Mouse (Mus musculus): ENCODE measurements around the gene Rpp30. TPM values are rescaled to one million over a fixed set of nuclear protein-coding genes. Genes with fewer than 3 reads are reported as not detected.

Rpp30 gene
- polyA plus RNA-seq, 1 experiment from 2014 or later, result 54.4 TPM

DNA sequence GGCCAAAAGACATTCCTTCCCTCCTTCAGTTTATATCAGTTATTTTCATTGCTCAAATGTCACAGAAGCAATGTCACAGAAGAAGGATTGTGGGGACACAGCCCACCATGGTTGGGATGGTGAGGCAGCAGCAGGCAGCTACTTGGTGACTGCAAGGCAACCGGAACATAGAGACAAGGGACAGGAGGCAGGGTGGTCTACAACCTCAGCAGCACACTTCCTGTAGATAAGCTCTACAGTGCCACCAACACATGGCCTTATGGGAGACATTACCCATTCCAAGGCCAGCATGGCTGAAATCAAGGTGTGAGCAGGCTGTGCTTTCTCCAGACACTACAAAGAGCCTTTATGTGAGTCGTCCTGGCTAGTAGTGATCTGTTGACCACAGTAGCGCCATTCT lies 13.7 kb downstream of the Rpp30 start:
- DNase-seq (ENCODE audit: low spot score), result no peak
- H3K27ac ChIP-seq (replicated peaks; ENCODE audit: low read depth, low read length), result no peak overlapping the region
- no peak overlapping the region for H3K4me2 ChIP-seq (ENCODE audit: low read depth, low read length)
- 92% methylated on average over 3 of the region's 3 CpGs for WGBS
- H3K9me3 ChIP-seq (ENCODE audit: control insufficient read depth, low read length), result no peaks in the 10 kb centered on the region
- no peaks in the 10 kb centered on the region for H3K27me3 ChIP-seq (replicated peaks; ENCODE audit: control insufficient read depth, insufficient read depth, low read length)
- no peak overlapping the region for H3K9ac ChIP-seq (ENCODE audit: low read depth, low read length)
- no peaks in the 10 kb centered on the region for H3K4me1 ChIP-seq (ENCODE audit: control insufficient read depth, insufficient read depth, low read length)
- H3K4me3 ChIP-seq (ENCODE audit: low read depth, low read length), result no peak overlapping the region
- no peak for ATAC-seq (ENCODE audit: low read depth)
- H3K36me3 ChIP-seq (ENCODE audit: control insufficient read depth, insufficient read depth, low read length), result peaks cover 69% of the 10 kb centered on the region

DNA sequence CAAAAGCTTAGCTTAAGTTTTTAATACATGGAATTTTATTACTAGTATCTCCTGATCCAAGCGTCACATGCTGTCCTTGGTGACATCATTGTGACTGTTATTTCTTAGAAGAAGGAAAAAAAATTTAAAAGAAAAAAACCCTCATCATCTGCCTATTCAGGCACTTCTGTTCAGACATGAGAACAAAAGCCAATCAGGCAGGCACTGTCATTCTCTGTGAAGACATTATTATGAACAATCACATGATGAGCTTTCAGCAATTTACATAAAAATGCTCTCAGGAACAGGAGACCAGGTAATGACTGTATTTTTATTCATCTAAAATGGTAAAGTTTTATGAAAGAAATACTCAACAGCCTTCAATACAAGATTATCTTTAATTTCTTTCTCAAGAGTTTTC lies 14.7 kb downstream of the Rpp30 start:
- Histone ChIP-seq H3K4me2 (ENCODE audit: low read depth, low read length) (no peak overlapping the region), H3K27ac (replicated peaks; ENCODE audit: low read depth, low read length) (no peak overlapping the region), H3K9ac (ENCODE audit: low read depth, low read length) (no peak overlapping the region), H3K9me3 (ENCODE audit: control insufficient read depth, low read length) (no peaks in the 10 kb centered on the region), H3K36me3 (ENCODE audit: control insufficient read depth, insufficient read depth, low read length) (peaks cover 68% of the 10 kb centered on the region), H3K27me3 (replicated peaks; ENCODE audit: control insufficient read depth, insufficient read depth, low read length) (no peaks in the 10 kb centered on the region), H3K4me1 (ENCODE audit: control insufficient read depth, insufficient read depth, low read length) (no peaks in the 10 kb centered on the region), H3K4me3 (ENCODE audit: low read depth, low read length) (no peak overlapping the region)
- WGBS, result 93% methylated on average over 1 of the region's 1 CpGs
- ATAC-seq (ENCODE audit: low read depth) (no peak), DNase-seq (ENCODE audit: low spot score) (no peak)

DNA sequence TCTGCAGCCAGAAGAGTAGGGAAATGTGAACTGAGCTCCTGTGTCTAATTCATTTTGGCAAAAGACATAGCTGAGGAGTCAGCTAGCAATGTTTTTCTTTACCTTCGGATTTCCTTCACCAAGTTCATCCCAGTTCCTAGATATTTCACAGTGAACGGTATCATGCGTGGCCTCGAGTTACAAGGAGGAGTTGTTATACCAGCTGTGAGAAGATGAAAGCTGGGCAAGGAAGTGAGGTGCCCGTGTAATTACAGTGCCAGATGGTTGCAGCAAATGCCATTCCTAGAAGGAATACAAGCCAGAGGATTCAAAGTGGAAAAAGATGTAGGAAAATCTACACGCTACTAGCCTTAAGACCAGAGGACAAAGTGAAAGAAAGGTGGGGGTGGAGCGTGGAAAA lies 15.4 kb downstream of the Rpp30 start:
- DNase-seq (ENCODE audit: low spot score) (no peak), ATAC-seq (ENCODE audit: low read depth) (no peak)
- no peak overlapping the region for H3K4me3 ChIP-seq (ENCODE audit: low read depth, low read length)
- H3K27ac ChIP-seq (replicated peaks; ENCODE audit: low read depth, low read length), result no peak overlapping the region
- H3K9me3 ChIP-seq (ENCODE audit: control insufficient read depth, low read length), result no peaks in the 10 kb centered on the region
- H3K4me2 ChIP-seq (ENCODE audit: low read depth, low read length), result no peak overlapping the region
- H3K36me3 ChIP-seq (ENCODE audit: control insufficient read depth, insufficient read depth, low read length), result peaks cover 73% of the 10 kb centered on the region
- no peaks in the 10 kb centered on the region for H3K4me1 ChIP-seq (ENCODE audit: control insufficient read depth, insufficient read depth, low read length)
- H3K27me3 ChIP-seq (replicated peaks; ENCODE audit: control insufficient read depth, insufficient read depth, low read length), result no peaks in the 10 kb centered on the region
- 79% methylated on average over 7 of the region's 7 CpGs for WGBS
- no peak overlapping the region for H3K9ac ChIP-seq (ENCODE audit: low read depth, low read length)

DNA sequence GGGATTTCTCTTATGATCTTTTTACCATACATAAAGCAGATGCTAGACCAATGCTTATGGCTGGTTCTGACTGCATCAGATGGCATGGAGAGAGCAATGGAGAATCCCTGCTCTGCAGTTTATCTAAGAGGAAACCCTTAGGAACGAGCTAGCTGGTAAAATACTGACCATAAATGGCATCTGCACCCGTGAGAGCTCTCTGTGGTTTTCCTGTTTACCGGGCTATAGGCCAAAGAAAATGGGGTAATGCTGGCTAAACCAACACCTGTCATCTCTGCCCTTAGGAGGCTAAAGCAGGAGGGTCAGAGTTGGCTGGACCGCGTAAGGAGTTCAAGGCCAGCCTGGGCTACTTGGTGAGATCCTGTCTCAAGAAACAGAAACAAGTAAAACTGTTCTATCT lies 20.4 kb downstream of the Rpp30 start:
- no peak overlapping the region for H3K9ac ChIP-seq (ENCODE audit: low read depth, low read length)
- H3K9me3 ChIP-seq (ENCODE audit: control insufficient read depth, low read length), result no peaks in the 10 kb centered on the region
- ATAC-seq (ENCODE audit: low read depth) (no peak), DNase-seq (ENCODE audit: low spot score) (no peak)
- no peak overlapping the region for H3K27ac ChIP-seq (replicated peaks; ENCODE audit: low read depth, low read length)
- no peak overlapping the region for H3K4me2 ChIP-seq (ENCODE audit: low read depth, low read length)
- H3K27me3 ChIP-seq (replicated peaks; ENCODE audit: control insufficient read depth, insufficient read depth, low read length), result no peaks in the 10 kb centered on the region
- WGBS, result 82% methylated on average over 5 of the region's 5 CpGs
- no peak overlapping the region for H3K4me3 ChIP-seq (ENCODE audit: low read depth, low read length)
- peaks cover 37% of the 10 kb centered on the region for H3K36me3 ChIP-seq (ENCODE audit: control insufficient read depth, insufficient read depth, low read length)
- H3K4me1 ChIP-seq (ENCODE audit: control insufficient read depth, insufficient read depth, low read length), result no peaks in the 10 kb centered on the region

DNA sequence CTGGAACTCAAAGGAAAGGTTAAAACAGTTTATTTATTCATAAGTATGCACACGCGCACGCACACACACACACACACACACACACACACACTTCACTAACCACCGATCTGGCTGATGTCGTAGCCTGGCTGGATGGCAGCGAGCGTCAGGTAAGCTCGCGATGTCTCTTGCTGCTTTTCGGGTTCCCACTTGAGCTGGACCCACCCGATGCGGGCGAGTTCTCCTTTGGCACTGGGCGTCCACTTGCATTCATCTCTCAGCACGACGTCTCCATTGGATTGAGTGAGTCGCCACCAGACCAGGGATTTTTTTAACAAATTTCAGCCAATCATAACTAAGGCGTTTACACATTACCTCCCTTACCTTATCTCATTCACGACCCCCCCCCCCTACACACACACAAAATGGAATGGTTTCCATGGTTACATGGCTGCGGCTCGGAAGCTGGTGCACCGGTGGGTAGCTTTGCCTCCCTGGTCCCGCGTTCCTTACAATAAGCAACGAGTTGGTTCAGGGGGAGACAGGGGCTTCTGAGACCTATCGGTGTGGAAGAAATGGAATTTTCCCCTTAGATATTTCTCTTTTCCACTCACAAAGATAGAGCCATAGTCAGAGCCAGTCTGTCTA lies 25.9 kb downstream of the Rpp30 start:
- Histone ChIP-seq H3K4me2 (ENCODE audit: low read depth, low read length) (no peak overlapping the region), H3K9me3 (ENCODE audit: control insufficient read depth, low read length) (no peaks in the 10 kb centered on the region), H3K27ac (replicated peaks; ENCODE audit: low read depth, low read length) (no peak overlapping the region), H3K4me3 (ENCODE audit: low read depth, low read length) (no peak overlapping the region), H3K36me3 (ENCODE audit: control insufficient read depth, insufficient read depth, low read length) (no peaks in the 10 kb centered on the region), H3K9ac (ENCODE audit: low read depth, low read length) (no peak overlapping the region), H3K27me3 (replicated peaks; ENCODE audit: control insufficient read depth, insufficient read depth, low read length) (no peaks in the 10 kb centered on the region), H3K4me1 (ENCODE audit: control insufficient read depth, insufficient read depth, low read length) (no peaks in the 10 kb centered on the region)
- DNase-seq (ENCODE audit: low spot score) (no peak), ATAC-seq (ENCODE audit: low read depth) (no peak)
- 83% methylated on average over 24 of the region's 26 CpGs for WGBS

DNA sequence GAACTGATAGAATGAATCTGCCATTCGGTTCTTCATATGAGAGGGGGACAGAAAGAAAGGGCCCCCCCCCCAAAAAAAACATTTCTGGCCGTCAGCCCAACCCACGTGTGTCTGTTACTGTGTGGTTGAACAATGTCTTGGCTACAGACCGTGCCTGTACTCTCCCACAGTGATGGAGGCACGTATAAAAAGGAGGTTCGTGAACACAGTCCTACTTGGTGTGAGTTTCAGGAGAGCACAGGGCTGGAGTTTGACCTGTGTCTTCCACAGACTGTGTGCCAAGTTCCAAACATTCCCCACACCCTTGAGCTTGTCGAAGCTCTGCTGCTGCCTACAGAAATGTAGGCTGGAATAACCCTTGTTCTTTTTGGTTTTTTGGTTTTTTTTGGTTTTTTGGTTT lies 26.9 kb downstream of the Rpp30 start:
- H3K4me1 ChIP-seq (ENCODE audit: control insufficient read depth, insufficient read depth, low read length), result no peaks in the 10 kb centered on the region
- H3K36me3 ChIP-seq (ENCODE audit: control insufficient read depth, insufficient read depth, low read length), result no peaks in the 10 kb centered on the region
- WGBS, result 38% methylated on average over 7 of the region's 7 CpGs
- H3K27ac ChIP-seq (replicated peaks; ENCODE audit: low read depth, low read length), result no peak overlapping the region
- ATAC-seq (ENCODE audit: low read depth), result no peak
- H3K27me3 ChIP-seq (replicated peaks; ENCODE audit: control insufficient read depth, insufficient read depth, low read length), result no peaks in the 10 kb centered on the region
- no peaks in the 10 kb centered on the region for H3K9me3 ChIP-seq (ENCODE audit: control insufficient read depth, low read length)
- H3K4me3 ChIP-seq (ENCODE audit: low read depth, low read length), result no peak overlapping the region
- H3K4me2 ChIP-seq (ENCODE audit: low read depth, low read length), result no peak overlapping the region
- no peak overlapping the region for H3K9ac ChIP-seq (ENCODE audit: low read depth, low read length)
- DNase-seq (ENCODE audit: low spot score), result no peak

DNA sequence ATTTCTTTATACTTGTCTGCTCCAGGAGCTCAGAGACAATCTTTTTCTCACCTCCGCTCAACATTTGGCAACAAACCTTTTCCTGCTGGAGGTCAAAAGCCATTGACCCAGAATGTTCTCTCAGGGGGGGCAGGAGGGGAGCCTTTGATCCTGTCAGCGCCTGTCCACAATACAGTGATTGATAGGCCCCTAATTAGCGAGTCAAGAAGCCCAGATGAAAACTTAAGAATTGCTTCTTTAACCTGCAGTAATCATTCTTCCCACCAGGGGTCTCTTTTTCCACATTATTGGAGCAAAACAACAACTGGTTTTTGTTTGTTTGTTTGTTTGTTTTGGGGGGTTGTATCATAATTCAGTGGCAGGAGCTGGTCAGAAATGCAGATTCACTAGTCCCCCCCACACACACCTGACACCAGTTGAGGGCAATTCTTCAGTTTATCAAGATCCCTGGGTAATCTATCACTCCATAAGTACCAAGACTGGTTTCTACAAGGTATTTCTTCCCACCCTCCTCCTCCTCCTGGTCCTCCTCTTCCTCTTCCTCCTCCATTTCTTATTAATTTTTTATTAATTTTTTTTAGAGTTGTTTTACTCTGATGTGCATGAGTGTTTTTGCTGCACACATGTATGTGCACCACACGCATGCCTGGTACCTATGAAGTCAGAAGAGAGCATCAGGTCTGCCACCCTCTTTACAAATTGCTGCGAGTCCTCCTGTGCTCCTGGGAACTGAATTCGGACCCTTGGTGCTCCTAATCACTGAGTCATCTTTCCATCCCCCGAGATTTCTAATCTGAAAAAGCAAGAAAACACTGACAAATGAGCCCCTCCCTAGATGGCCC lies 27.8 kb downstream of the Rpp30 start:
- Histone ChIP-seq H3K4me3 (ENCODE audit: low read depth, low read length) (no peak overlapping the region), H3K27ac (replicated peaks; ENCODE audit: low read depth, low read length) (no peak overlapping the region), H3K9me3 (ENCODE audit: control insufficient read depth, low read length) (no peaks in the 10 kb centered on the region), H3K9ac (ENCODE audit: low read depth, low read length) (no peak overlapping the region), H3K36me3 (ENCODE audit: control insufficient read depth, insufficient read depth, low read length) (no peaks in the 10 kb centered on the region), H3K4me1 (ENCODE audit: control insufficient read depth, insufficient read depth, low read length) (no peaks in the 10 kb centered on the region), H3K4me2 (ENCODE audit: low read depth, low read length) (0 out of 2 replicates have a peak overlapping the region, but pooled peaks have one; percentile 5), H3K27me3 (replicated peaks; ENCODE audit: control insufficient read depth, insufficient read depth, low read length) (no peaks in the 10 kb centered on the region)
- peak; percentile 41 for DNase-seq (ENCODE audit: low spot score)
- no peak for ATAC-seq (ENCODE audit: low read depth)
- 28% methylated on average over 7 of the region's 7 CpGs for WGBS

DNA sequence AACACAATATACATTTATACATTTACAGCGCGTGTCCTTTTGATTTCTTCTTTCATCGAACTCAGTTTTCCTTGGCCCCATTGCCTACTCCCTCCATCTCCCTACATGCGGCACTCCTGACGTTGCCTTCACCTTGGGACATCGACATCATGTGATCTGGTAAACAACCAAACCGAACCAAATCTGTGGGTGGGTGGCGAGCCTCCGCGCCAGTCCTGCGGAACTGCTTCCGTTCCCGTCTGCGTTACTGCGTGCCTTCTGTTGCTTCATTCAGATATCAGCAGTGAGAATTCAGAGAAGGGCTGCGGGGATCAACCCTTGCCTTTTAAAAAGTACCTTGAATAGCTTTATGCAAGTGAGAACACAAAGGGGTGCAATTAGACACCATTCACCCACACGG lies 28.5 kb downstream of the Rpp30 start:
- WGBS, result 56% methylated on average over 17 of the region's 17 CpGs
- Histone ChIP-seq H3K9me3 (ENCODE audit: control insufficient read depth, low read length) (no peaks in the 10 kb centered on the region), H3K36me3 (ENCODE audit: control insufficient read depth, insufficient read depth, low read length) (no peaks in the 10 kb centered on the region), H3K4me1 (ENCODE audit: control insufficient read depth, insufficient read depth, low read length) (no peaks in the 10 kb centered on the region), H3K27ac (replicated peaks; ENCODE audit: low read depth, low read length) (no peak overlapping the region), H3K4me2 (ENCODE audit: low read depth, low read length) (0 out of 2 replicates have a peak overlapping the region, but pooled peaks have one; percentile 5), H3K4me3 (ENCODE audit: low read depth, low read length) (no peak overlapping the region), H3K9ac (ENCODE audit: low read depth, low read length) (no peak overlapping the region), H3K27me3 (replicated peaks; ENCODE audit: control insufficient read depth, insufficient read depth, low read length) (no peaks in the 10 kb centered on the region)
- DNase-seq (ENCODE audit: low spot score), result no peak
- ATAC-seq (ENCODE audit: low read depth), result no peak

DNA sequence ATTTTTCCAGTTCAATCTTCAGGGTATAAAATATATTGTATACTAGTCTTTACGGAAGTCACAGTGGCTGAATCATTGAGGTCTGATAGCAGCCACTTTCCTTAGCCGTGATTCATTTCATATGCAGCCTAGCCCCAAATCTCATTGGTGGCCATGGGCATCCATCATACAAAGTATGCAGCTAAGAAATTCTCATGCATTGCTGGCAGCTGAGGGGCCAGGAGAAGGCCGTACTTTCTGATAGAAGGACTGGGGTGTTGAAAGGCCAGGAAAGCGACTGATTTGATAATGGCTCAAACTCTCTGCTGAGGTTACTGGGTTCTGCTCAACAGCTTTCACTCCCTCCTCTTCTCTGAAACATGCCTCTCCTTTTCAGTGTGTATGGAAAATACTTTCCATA lies 32.7 kb downstream of the Rpp30 start:
- Histone ChIP-seq H3K27me3 (replicated peaks; ENCODE audit: control insufficient read depth, insufficient read depth, low read length) (no peaks in the 10 kb centered on the region), H3K4me3 (ENCODE audit: low read depth, low read length) (no peak overlapping the region), H3K9me3 (ENCODE audit: control insufficient read depth, low read length) (no peaks in the 10 kb centered on the region), H3K4me2 (ENCODE audit: low read depth, low read length) (peak overlapping the region; percentile 24; the same call in 1 of the 2 replicates), H3K27ac (replicated peaks; ENCODE audit: low read depth, low read length) (no peak overlapping the region), H3K36me3 (ENCODE audit: control insufficient read depth, insufficient read depth, low read length) (no peaks in the 10 kb centered on the region), H3K9ac (ENCODE audit: low read depth, low read length) (no peak overlapping the region), H3K4me1 (ENCODE audit: control insufficient read depth, insufficient read depth, low read length) (no peaks in the 10 kb centered on the region)
- WGBS, result 53% methylated on average over 4 of the region's 4 CpGs
- DNase-seq (ENCODE audit: low spot score) (no peak), ATAC-seq (ENCODE audit: low read depth) (no peak)
